In the genomic region with DNA sequence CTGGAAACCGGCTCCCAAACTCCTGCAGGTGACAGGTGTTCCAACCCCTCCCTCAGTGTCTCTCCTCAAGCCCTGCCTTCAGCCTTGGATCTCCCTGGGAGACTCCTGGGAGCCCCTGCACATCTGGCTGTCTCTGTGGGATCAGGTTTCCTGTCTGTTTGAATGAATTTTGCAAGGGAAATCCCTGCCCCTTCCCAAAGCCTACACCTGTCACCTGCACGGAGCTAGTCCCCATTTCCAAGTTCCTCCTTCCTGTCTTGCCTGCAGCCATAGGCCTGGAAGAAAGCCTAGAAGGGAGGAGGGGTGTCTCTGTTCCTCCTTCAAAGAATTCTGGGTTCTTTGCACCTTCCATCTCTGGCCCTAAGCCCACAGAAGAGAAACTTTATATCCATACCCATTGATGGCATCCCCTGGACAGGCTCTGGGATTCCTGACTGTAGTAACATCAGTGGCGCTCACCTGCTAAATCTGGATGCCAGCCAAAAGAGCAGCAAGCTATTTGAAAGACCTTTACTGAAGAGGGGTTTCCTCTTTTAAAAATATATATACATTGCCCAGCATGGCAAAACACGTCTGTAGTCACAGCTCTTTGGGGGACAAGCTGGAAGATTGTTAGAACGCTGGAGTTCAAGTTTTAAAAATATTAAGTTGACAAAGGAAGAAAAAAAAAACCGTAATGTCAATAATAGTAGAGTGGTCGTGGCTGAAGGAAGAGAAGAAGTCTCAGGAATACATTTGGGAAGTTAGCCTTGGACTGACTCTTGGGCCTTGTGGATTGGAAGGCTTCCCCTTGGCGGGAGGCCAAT, we compare ENCODE assay signal across 1 mouse cellular context.
TF ChIP-seq lines count a peak whose summit lies in the region.

No protein-coding gene starts in this region.

TF ChIP-seq in CH12.LX, 34 proteins besides CTCF, POLR2A, EP300 and RAD21 (continued from another document):
- no peak for TF ChIP-seq MYC (IDR thresholded peaks at IDR 0.05; ENCODE audit: low read depth, low read length)
